Comparison of ENCODE assay signal across 9 mouse cellular contexts in the genomic region with DNA sequence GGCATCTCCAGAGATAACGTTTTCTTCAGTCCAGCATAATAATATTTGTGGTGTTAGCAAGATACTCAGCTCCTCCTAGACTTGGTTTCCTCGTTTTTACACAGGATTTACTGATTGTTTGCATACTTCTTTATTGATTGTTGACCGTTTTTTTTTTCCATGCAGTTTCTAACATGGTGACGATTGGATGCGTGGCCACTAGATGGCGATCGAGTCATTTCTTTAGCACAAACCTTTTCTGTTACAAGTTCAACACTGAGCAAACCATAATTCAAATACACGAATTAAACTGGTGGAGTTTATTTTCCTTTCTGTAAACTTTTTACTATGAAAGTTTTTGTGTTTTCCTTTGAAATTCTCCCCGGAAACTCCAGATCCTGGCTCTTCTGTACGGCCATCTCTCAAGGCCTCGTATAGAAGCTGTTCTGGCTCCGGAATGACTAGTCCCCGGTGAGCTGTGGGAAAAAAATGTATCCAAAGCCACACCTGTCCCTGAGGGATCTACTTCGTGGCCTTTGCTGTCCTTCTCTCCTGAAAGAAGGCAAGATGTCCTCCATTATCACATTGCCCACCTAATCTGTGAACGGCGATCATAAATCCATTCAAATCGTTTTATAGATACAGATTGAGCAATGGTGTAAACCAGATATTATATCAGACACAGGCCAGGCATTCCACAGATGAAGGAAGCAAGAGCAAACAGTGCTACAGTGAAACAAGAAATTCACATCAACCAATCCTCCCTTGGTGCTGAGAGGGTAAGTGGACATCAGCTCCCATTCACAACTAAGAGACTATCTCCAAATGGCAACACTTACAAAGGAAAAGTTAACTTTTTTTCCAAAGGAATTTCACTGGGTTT. TPM values are rescaled to one million over a fixed set of nuclear protein-coding genes. Genes with fewer than 3 reads are reported as not detected.
DNase-seq lines count a peak whose midpoint lies in the region; ATAC-seq and TF ChIP-seq lines count a peak whose summit lies in the region.
"Had no signal": no experiment of that assay in that cellular context is flagged by ENCODE, and none has a peak within 500 bp of the region (broad histone marks: within the 10 kb centered on the region; RNA-seq: fewer than 3 reads in every experiment).

No protein-coding gene starts in this region.

- H3K4me2 ChIP-seq in hindbrain, embryonic 16.5 days (ENCODE audit: low read length): no peak overlapping the region
- H3K4me2 ChIP-seq in midbrain, embryonic 14.5 days (ENCODE audit: low read length): no peak overlapping the region
- H3K4me2 ChIP-seq: embryonic facial prominence, embryonic 15.5 days had no signal

- H3K27ac ChIP-seq in hindbrain, embryonic 16.5 days (ENCODE audit: low read depth, low read length): no peak overlapping the region
- H3K27ac ChIP-seq in left cerebral cortex, adult 2 months: no peak overlapping the region
- H3K27ac ChIP-seq in midbrain, embryonic 14.5 days (replicated peaks; ENCODE audit: low read depth, low read length): no peak overlapping the region
- H3K27ac ChIP-seq: embryonic facial prominence, embryonic 15.5 days had no signal

- no peak overlapping the region for H3K9ac ChIP-seq in hindbrain, embryonic 16.5 days (ENCODE audit: low read depth, low read length)
- no peak overlapping the region for H3K9ac ChIP-seq in midbrain, embryonic 14.5 days (replicated peaks; ENCODE audit: low read length)
- H3K9ac ChIP-seq: embryonic facial prominence, embryonic 15.5 days had no signal

- H3K36me3 ChIP-seq in hindbrain, embryonic 16.5 days (ENCODE audit: control insufficient read depth, insufficient read depth, low read length): no peaks in the 10 kb centered on the region
- no peaks in the 10 kb centered on the region for H3K36me3 ChIP-seq in midbrain, embryonic 14.5 days (ENCODE audit: control insufficient read depth, insufficient read depth, low read length)
- H3K36me3 ChIP-seq: embryonic facial prominence, embryonic 15.5 days had no signal

- ATAC-seq in hindbrain, embryonic 16.5 days: 0 out of 2 replicates have a peak, but pooled peaks have one; percentile 50
- no peak; the same call in 1 of the 2 replicates for ATAC-seq in midbrain, embryonic 14.5 days (ENCODE audit: low FRiP score, low TSS enrichment)

- no peak overlapping the region for H3K4me3 ChIP-seq in hindbrain, embryonic 16.5 days (ENCODE audit: low read length)
- no peak overlapping the region for H3K4me3 ChIP-seq in left cerebral cortex, adult 2 months
- no peak overlapping the region for H3K4me3 ChIP-seq in midbrain, embryonic 14.5 days (replicated peaks; ENCODE audit: low read depth, low read length)
- H3K4me3 ChIP-seq: embryonic facial prominence, embryonic 15.5 days had no signal

- 34% methylated on average over 17 of the region's 17 CpGs for WGBS in hindbrain, embryonic 16.5 days
- 33% methylated on average over 17 of the region's 17 CpGs for WGBS in midbrain, embryonic 14.5 days

- peak; percentile 77 for TF ChIP-seq CTCF in left cerebral cortex, adult 2 months (IDR thresholded peaks at IDR 0.05)

- H3K9me3 ChIP-seq in hindbrain, embryonic 16.5 days (ENCODE audit: control insufficient read depth, low read length): no peaks in the 10 kb centered on the region
- H3K9me3 ChIP-seq in midbrain, embryonic 14.5 days (ENCODE audit: control insufficient read depth, low read length): no peaks in the 10 kb centered on the region
- H3K9me3 ChIP-seq: embryonic facial prominence, embryonic 15.5 days had no signal

- DNase-seq in left cerebral cortex, adult 18-20 months (ENCODE audit: low spot score in 2 of 2): peak; percentile 58 to 78
- DNase-seq in left cerebral cortex, adult 11 months (ENCODE audit: low spot score): no peak
- DNase-seq in adrenal gland, postnatal 14 days: peak; percentile 74
- peak; percentile 54 for DNase-seq in embryo, embryonic 9.5 days (ENCODE audit: extremely low spot score)
- DNase-seq in left cerebral cortex, adult 2 months (ENCODE audit: extremely low spot score in 1 of 2, low spot score in 2 of 2): peak; percentile 53 to 68
- peak; percentile 90 for DNase-seq in midbrain, embryonic 14.5 days
- DNase-seq in spleen, postnatal 4 days (ENCODE audit: low spot score in 2 of 2): peak; percentile 46 to 79

- H3K4me1 ChIP-seq in hindbrain, embryonic 16.5 days (ENCODE audit: control insufficient read depth, insufficient read depth, low read depth, low read length): no peaks in the 10 kb centered on the region
- no peaks in the 10 kb centered on the region for H3K4me1 ChIP-seq in midbrain, embryonic 14.5 days (ENCODE audit: control insufficient read depth, insufficient read depth, low read length)
- H3K4me1 ChIP-seq: embryonic facial prominence, embryonic 15.5 days had no signal

- intact Hi-C loops in left cerebral cortex, adult 2 months (cut with DNase I): loop anchor here (1.0 to 10.0 kb wide), 6 partner anchors 30 to 1067 kb away; a partner anchor contains a TSS

- no peaks in the 10 kb centered on the region for H3K27me3 ChIP-seq in hindbrain, embryonic 16.5 days (replicated peaks; ENCODE audit: control insufficient read depth, insufficient read depth, low read length)
- no peaks in the 10 kb centered on the region for H3K27me3 ChIP-seq in midbrain, embryonic 14.5 days (ENCODE audit: control insufficient read depth, insufficient read depth, low read length)
- H3K27me3 ChIP-seq: embryonic facial prominence, embryonic 15.5 days had no signal

RNA-seq across cellular contexts. Expression of a gene that starts 12.3 kb away (rescaled TPM):
- not detected for total RNA-seq in left cerebral cortex, adult 18-20 months (2021)
- not detected in 2 replicates for total RNA-seq in adrenal gland, postnatal 14 days (2021)
- polyA plus RNA-seq in hindbrain, embryonic 16.5 days (2015; fragmentation: Nextera tagmentation; extraction: Ambion mirVana): not detected in 2 replicates
- total RNA-seq in left cerebral cortex, adult 2 months (2021): not detected
- not detected in 2 replicates for polyA plus RNA-seq in midbrain, embryonic 14.5 days (2014; fragmentation: Nextera tagmentation; extraction: Ambion mirVana)
- polyA plus RNA-seq: embryonic facial prominence, embryonic 15.5 days had no signal

RNA-seq across cellular contexts. Expression of a gene that starts 18.3 kb away (rescaled TPM):
- 10 to 100 TPM; 11.0 to 14.9 TPM for total RNA-seq in left cerebral cortex, adult 18-20 months (2021)
- 108 and 147 TPM in 2 replicates for total RNA-seq in adrenal gland, postnatal 14 days (2021)
- 14.2 and 15.0 TPM in 2 replicates for polyA plus RNA-seq in hindbrain, embryonic 16.5 days (2015; fragmentation: Nextera tagmentation; extraction: Ambion mirVana)
- total RNA-seq in left cerebral cortex, adult 2 months (2021): 10 to 100 TPM in 1 of 2 experiments, 1 to 10 TPM in 1; 9.0 to 10.0 TPM
- polyA plus RNA-seq in midbrain, embryonic 14.5 days (2014; fragmentation: Nextera tagmentation; extraction: Ambion mirVana): 8.4 and 10.2 TPM in 2 replicates

RNA-seq across cellular contexts. Expression of a gene that starts 34.3 kb away (rescaled TPM):
- total RNA-seq in left cerebral cortex, adult 18-20 months (2021): not detected
- total RNA-seq in adrenal gland, postnatal 14 days (2021): 0.86 and 1.0 TPM in 2 replicates
- 0.14 TPM in 2 replicates for polyA plus RNA-seq in hindbrain, embryonic 16.5 days (2015; fragmentation: Nextera tagmentation; extraction: Ambion mirVana)
- not detected for total RNA-seq in left cerebral cortex, adult 2 months (2021)
- 0.18 TPM in 1 of 2 replicates, not detected in the other for polyA plus RNA-seq in midbrain, embryonic 14.5 days (2014; fragmentation: Nextera tagmentation; extraction: Ambion mirVana)

RNA-seq across cellular contexts. Expression of a gene that starts 37.3 kb away (rescaled TPM):
- 10 to 100 TPM; 20.6 to 22.3 TPM for total RNA-seq in left cerebral cortex, adult 18-20 months (2021)
- 21.8 and 30.2 TPM in 2 replicates for total RNA-seq in adrenal gland, postnatal 14 days (2021)
- 28.2 and 31.8 TPM in 2 replicates for polyA plus RNA-seq in hindbrain, embryonic 16.5 days (2015; fragmentation: Nextera tagmentation; extraction: Ambion mirVana)
- total RNA-seq in left cerebral cortex, adult 2 months (2021): 10 to 100 TPM; 19.7 to 28.1 TPM
- polyA plus RNA-seq in midbrain, embryonic 14.5 days (2014; fragmentation: Nextera tagmentation; extraction: Ambion mirVana): 41.9 and 51.0 TPM in 2 replicates

RNA-seq across cellular contexts. Expression of a gene that starts 59.0 kb away (rescaled TPM):
- total RNA-seq in left cerebral cortex, adult 18-20 months (2021): 1 to 10 TPM; 3.8 to 4.0 TPM
- 0.19 TPM in 1 of 2 replicates, not detected in the other for total RNA-seq in adrenal gland, postnatal 14 days (2021)
- polyA plus RNA-seq in hindbrain, embryonic 16.5 days (2015; fragmentation: Nextera tagmentation; extraction: Ambion mirVana): 0.99 and 1.2 TPM in 2 replicates
- total RNA-seq in left cerebral cortex, adult 2 months (2021): 1 to 10 TPM; 5.3 to 6.4 TPM
- polyA plus RNA-seq in midbrain, embryonic 14.5 days (2014; fragmentation: Nextera tagmentation; extraction: Ambion mirVana): 2.8 and 3.4 TPM in 2 replicates
